Mouse (Mus musculus) spleen, adult 2 months (tissue): ENCODE measurements around the gene Foxj1.

Experiments
- CTCF ChIP-seq: fragments of 200-500 bp; IDR thresholded peaks from 2 replicates; pipeline ENCODE4 v1.5.1; 2011; ENCODE audit warnings: mild to moderate bottlenecking, inconsistent platforms; ENCODE audit not compliant: insufficient read depth, insufficient read length, insufficient replicate concordance; ENCODE audit errors: extremely low read depth
- POLR2A ChIP-seq: fragments of 200-500 bp; IDR thresholded peaks from 2 replicates; pipeline ENCODE4 v1.6.1; 2011; ENCODE audit warnings: low read depth, low read length, inconsistent platforms

DNA sequence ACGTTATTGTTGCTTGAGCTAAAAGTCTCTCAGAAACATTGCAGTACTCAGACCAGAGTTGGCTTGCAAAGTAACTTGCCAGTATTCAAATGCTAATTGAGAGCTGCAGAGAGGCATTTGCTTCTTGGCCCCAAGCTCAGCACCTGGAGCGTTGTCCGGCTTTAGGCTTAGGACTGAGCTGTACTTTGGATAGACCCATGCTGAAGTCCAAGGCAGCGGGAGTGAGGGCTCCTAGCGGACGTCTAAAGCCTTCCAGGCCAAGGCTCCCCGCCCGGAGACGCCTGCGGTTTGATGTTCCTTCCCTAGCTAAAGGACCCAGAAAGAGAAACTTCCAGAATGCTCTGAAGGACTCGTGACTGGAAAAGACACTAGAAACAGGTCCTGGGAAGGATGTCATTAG is 53.1 kb downstream of the Foxj1 start:
- TF ChIP-seq POLR2A (no peak), CTCF (no peak)
